Mouse (Mus musculus) midbrain, postnatal 0 days (tissue): ENCODE measurements around the gene Stk39. TPM values are rescaled to one million over a fixed set of nuclear protein-coding genes. Genes with fewer than 3 reads are reported as not detected.
A peak's percentile ranks its signal among the peaks of the same experiment; 100 is the strongest.

Experiments used
- ATAC-seq: fragments of 200-750 bp; cut with Nextera tagmentation; 2 replicates; pipeline ENCODE4 v1.8.0; 2017; ENCODE audit warnings: moderate number of reproducible peaks, mild to moderate bottlenecking, moderate TSS enrichment, moderate library complexity; ENCODE audit not compliant: low FRiP score
- DNase-seq: peaks from one replicate; pipeline ENCODE4 v3.0.0-alpha.2; 2015; ENCODE audit warnings: low spot score
- H3K27ac ChIP-seq: fragments of 300-500 bp; sonication (generic); 2 replicates; pipeline ENCODE4 v1.5.1; 2014; ENCODE audit warnings: low read depth, mild to moderate bottlenecking, low read length, mixed read lengths
- H3K27me3 ChIP-seq: fragments of 300-500 bp; sonication (generic); 2 replicates; pipeline ENCODE4 v1.6.1; 2014; ENCODE audit warnings: low read length, control low read depth, mixed read lengths; ENCODE audit not compliant: insufficient read depth
- H3K36me3 ChIP-seq: fragments of 300-500 bp; sonication (generic); 2 replicates; pipeline ENCODE4 v1.6.1; 2014; ENCODE audit warnings: low read length, control low read depth, mixed read lengths; ENCODE audit not compliant: insufficient read depth
- H3K4me1 ChIP-seq: fragments of 300-500 bp; sonication (generic); 2 replicates; pipeline ENCODE4 v1.6.1; 2014; ENCODE audit warnings: mild to moderate bottlenecking, control low read depth, antibody characterized with exemption, low read length, mixed read lengths; ENCODE audit not compliant: insufficient read depth
- H3K4me2 ChIP-seq: fragments of 300-500 bp; sonication (generic); 2 replicates; pipeline ENCODE4 v1.6.1; 2014; ENCODE audit warnings: low read depth, mild to moderate bottlenecking, low read length, mixed read lengths; ENCODE audit not compliant: poor library complexity, severe bottlenecking
- H3K4me3 ChIP-seq: fragments of 300-500 bp; sonication (generic); 2 replicates; pipeline ENCODE4 v1.5.1; 2014; ENCODE audit warnings: low read depth, mild to moderate bottlenecking, low read length, moderate library complexity
- H3K9ac ChIP-seq: fragments of 300-500 bp; sonication (generic); replicated peaks from 2 replicates; pipeline ENCODE4 v1.6.1; 2014; ENCODE audit warnings: mild to moderate bottlenecking, low read length, moderate library complexity, mixed read lengths; ENCODE audit not compliant: poor library complexity, severe bottlenecking
- H3K9me3 ChIP-seq: fragments of 300-500 bp; sonication (generic); 2 replicates; pipeline ENCODE4 v1.6.1; 2016; ENCODE audit warnings: low read length, control low read depth
- CTCF ChIP-seq: IDR thresholded peaks from 2 replicates; pipeline ENCODE4 v1.5.1; 2016; ENCODE audit warnings: antibody characterized with exemption, mild to moderate bottlenecking
- WGBS: fragments of 180-500 bp; shearing (Covaris S2); extraction: QIAGEN DNeasy Blood & Tissue Kit; methylation state at CpG from one replicate; pipeline ENCODE4 v1.1.7; 2014; 5-methylcytosine and 5-hydroxymethylcytosine counted together
- polyA plus RNA-seq: library from polyadenylated mRNA; unstranded; fragments of >200 nt; fragmentation: Nextera tagmentation; extraction: Ambion mirVana; gene quantifications from 2 replicates; pipeline ENCODE4 v1.2.1, GENCODE M21; 2015
- total RNA-seq: library from RNA; depleted of rRNA; stranded (reverse); fragments of >200 nt; gene quantifications from 2 replicates; pipeline ENCODE4 v1.2.3, GENCODE M21; 2014; rRNA removed

Stk39 gene
- total RNA-seq, result 33.9 and 37.9 TPM in 2 replicates
- 20.9 and 23.4 TPM in 2 replicates for polyA plus RNA-seq

GRCm38 (mm10) chr2:68471759-68472550, at the start of gene Stk39:
Stk39 (minus strand) TSS chr2:68472268.
- peak; percentile 73 for DNase-seq
- Histone ChIP-seq H3K4me2 (peak within 1 kb of the TSS; percentile 95), H3K27me3 (no peaks in the 10 kb centered on the region), H3K4me1 (no peaks in the 10 kb centered on the region), H3K9me3 (no peaks in the 10 kb centered on the region), H3K9ac (peak within 1 kb of the TSS; percentile 87), H3K27ac (peak within 1 kb of the TSS; percentile 85), H3K36me3 (no peaks in the 10 kb centered on the region), H3K4me3 (peak within 1 kb of the TSS; percentile 90)
- TF ChIP-seq CTCF, result no peak
- ATAC-seq, result peak; percentile 85
- WGBS, result under 1% methylated on average over 73 of the region's 99 CpGs

GRCm38 (mm10) chr2:68515409-68515808, 43.3 kb upstream of the Stk39 start:
- H3K4me3 ChIP-seq, result no peak overlapping the region
- ATAC-seq (no peak), DNase-seq (no peak)
- no peak overlapping the region for H3K27ac ChIP-seq
- no peaks in the 10 kb centered on the region for H3K36me3 ChIP-seq
- H3K4me1 ChIP-seq, result no peaks in the 10 kb centered on the region
- TF ChIP-seq CTCF, result no peak
- no peaks in the 10 kb centered on the region for H3K9me3 ChIP-seq
- H3K27me3 ChIP-seq, result no peaks in the 10 kb centered on the region
- WGBS, result 83% methylated on average over 2 of the region's 2 CpGs
- H3K9ac ChIP-seq, result no peak overlapping the region
- H3K4me2 ChIP-seq, result no peak overlapping the region

DNA sequence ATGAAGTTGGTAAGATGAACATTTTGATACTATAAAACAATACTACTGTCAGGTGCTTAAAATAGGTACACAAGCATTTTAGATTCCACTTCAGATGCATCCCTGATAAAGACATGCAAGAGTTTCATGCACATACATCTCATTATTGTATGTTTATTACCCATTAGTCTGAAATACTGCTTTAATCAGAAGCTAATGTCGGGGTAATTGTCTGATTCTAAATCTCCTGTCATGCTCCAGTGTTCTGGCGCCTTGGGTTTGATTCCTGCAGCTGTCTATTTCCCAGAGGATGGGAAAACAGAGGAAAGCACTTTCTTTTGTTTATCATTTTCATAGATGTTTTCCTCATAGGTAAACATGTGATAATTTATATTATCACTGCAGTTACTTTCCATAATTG, 31.1 kb upstream of the Stk39 start:
- Histone ChIP-seq H3K9me3 (no peaks in the 10 kb centered on the region), H3K4me3 (no peak overlapping the region), H3K9ac (no peak overlapping the region), H3K27ac (no peak overlapping the region), H3K4me2 (no peak overlapping the region), H3K27me3 (no peaks in the 10 kb centered on the region), H3K4me1 (no peaks in the 10 kb centered on the region), H3K36me3 (no peaks in the 10 kb centered on the region)
- no peak for ATAC-seq
- TF ChIP-seq CTCF, result no peak
- WGBS, result 47% methylated on average over 2 of the region's 2 CpGs
- no peak for DNase-seq

DNA sequence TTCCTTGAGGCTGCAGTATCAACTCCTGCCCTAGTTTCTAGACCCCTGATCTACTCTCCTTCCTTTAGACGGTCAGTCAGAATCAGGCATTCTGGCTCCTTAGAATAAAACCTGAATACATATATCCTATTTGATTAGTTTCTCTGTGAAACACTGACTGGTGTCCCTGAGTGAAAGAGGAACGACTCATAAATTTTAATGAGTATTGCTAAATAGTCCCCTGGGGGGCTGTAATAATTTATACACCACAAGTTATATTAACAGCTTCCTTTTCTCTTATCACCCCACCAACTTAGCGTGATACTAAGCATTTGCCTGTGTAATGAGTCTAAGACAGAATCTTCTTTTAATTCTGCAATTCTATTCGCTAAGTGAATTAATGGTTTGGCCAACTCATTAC, 30.7 kb upstream of the Stk39 start:
- Histone ChIP-seq H3K9me3 (no peaks in the 10 kb centered on the region), H3K4me2 (no peak overlapping the region), H3K27ac (no peak overlapping the region), H3K36me3 (no peaks in the 10 kb centered on the region), H3K9ac (no peak overlapping the region), H3K4me1 (no peaks in the 10 kb centered on the region), H3K4me3 (no peak overlapping the region), H3K27me3 (no peaks in the 10 kb centered on the region)
- TF ChIP-seq CTCF, result no peak
- DNase-seq, result no peak
- 41% methylated on average over 4 of the region's 4 CpGs for WGBS
- ATAC-seq, result no peak

- DNase-seq, result no peak
- no peak for ATAC-seq
- Histone ChIP-seq H3K4me3 (no peak overlapping the region), H3K27ac (no peak overlapping the region), H3K4me2 (no peak overlapping the region), H3K4me1 (no peaks in the 10 kb centered on the region), H3K27me3 (no peaks in the 10 kb centered on the region), H3K9ac (no peak overlapping the region), H3K36me3 (no peaks in the 10 kb centered on the region), H3K9me3 (no peaks in the 10 kb centered on the region)
- 34% methylated on average over 2 of the region's 2 CpGs for WGBS
- TF ChIP-seq CTCF, result no peak
These were observed 30.2 kb upstream of the Stk39 start for GRCm38 (mm10) chr2:68502236-68502635.

DNA sequence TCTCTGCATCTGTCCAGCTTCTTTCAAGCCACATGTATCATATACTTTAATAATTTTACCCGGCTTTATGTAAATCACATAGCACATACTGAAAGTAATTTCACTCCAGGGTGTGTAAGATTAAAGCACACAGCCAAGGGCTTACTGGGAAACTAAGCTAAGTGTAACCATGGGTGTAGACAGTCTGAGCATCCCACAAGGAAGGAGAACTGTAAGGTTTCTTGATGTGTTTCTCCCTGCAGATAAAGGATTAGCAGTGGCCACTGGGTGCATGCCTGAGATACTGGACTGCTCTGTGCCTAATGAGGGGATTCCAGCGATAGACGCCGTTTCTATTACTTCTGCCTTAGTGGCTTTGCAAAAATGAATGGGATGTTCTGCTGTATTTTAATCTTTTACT, 14.2 kb upstream of the Stk39 start:
- Histone ChIP-seq H3K4me3 (no peak overlapping the region), H3K4me1 (no peaks in the 10 kb centered on the region), H3K36me3 (no peaks in the 10 kb centered on the region), H3K9me3 (no peaks in the 10 kb centered on the region), H3K27me3 (no peaks in the 10 kb centered on the region), H3K27ac (no peak overlapping the region), H3K4me2 (no peak overlapping the region), H3K9ac (no peak overlapping the region)
- ATAC-seq (no peak), DNase-seq (no peak)
- TF ChIP-seq CTCF, result no peak
- WGBS, result 48% methylated on average over 4 of the region's 4 CpGs
